Mouse (Mus musculus) urinary bladder, postnatal 25 days (tissue): ENCODE measurements around the gene Kcng4.

ENCODE experiments used
- DNase-seq: peaks from one replicate; pipeline ENCODE4 v3.0.0; 2022; ENCODE audit warnings: low spot score

Kcng4 gene

GRCm38 (mm10) chr8:119615096-119615495 lies 20.4 kb downstream of the Kcng4 start:
- no peak for DNase-seq

DNA sequence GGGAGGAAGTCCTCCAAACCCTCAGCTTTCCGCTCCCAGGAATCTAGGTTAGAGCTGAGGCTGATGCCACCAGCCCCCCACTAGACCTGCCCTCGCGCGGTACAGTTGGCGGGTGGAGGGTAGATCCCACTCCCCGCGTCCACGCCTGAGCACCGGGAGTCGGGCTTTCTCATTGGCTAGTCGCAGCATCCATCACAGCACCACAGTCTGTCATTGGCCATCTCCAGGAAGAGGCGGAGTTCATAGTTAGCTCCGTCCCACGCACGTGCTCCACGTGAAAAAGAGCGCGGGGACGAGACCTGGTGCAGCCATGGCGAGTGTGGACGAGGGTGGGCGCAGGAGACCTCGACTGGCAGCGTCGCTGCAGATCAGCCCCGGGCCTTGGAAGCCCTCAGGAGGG lies 23.0 kb downstream of the Kcng4 start, which contains the start of gene Adad2:
Adad2 (plus strand) TSS at position 277 of the 400 bp plus-strand sequence.
- DNase-seq: no peak

DNA sequence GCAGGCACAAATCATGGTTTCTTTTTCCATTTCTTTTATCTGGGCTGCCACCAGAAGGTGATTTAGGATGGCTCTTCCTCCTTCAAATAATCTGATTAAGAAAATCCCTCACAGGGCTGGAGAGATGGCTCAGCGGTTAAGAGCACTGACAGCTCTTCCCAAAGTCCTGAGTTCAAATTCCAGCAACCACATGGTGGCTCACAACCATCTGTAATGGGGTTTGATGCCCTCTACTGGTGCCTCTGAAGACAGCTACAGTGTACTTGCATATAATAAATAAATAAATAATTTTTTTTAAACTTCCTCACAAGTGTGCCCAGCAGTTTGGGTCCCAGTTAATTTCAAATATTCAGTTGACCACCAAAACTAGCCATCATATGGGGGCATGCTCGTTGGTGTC lies 29.3 kb downstream of the Kcng4 start:
- no peak for DNase-seq

- peak; percentile 95 for DNase-seq
Measured at GRCm38 (mm10) chr8:119604996-119605395, 30.5 kb downstream of the Kcng4 start, which contains the start of gene Taf1c. Gene Taf1c (minus strand): TSS chr8:119605222.

DNA sequence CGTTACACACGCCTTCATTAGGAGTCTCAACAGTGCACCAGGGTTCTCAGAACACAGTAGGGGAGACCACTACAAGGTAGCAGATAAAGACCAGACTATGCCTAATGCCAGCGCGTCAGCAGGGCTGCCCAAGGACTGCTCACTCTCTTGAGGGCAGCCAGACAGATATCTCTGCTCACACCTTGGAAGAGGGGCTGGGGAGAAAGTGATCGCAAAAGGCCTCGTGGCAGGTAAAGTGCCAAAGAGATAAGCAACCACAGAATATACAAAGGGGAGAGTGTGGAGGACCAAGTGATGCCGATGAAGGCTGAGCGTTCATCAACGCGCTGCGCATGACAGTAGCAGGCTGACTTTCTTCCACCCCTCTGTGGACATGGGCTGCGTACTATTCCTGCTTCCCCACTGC lies 31.1 kb downstream of the Kcng4 start:
- DNase-seq: no peak

- no peak for DNase-seq
Measured at GRCm38 (mm10) chr8:119603771-119604170, 31.7 kb downstream of the Kcng4 start.

DNA sequence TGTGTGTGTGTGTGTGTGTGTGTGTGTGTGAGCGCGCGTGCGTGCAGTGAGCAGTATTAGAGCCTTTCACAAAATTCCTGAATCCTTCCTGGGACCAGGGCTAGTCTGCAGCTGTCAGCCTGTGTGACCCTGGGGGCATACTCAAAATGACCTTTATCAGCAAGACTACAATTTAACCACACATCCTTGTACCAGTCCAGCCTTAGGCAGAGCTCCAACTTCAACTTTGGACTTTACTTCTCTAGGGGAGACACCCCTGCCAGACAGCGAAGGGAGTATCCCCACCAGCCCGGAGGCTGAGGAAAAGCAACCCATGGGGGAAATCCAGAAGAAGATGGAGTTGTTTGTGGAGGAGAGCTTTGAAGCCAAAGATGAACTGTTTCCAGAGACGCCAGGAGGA lies 44.0 kb downstream of the Kcng4 start:
- no peak for DNase-seq

DNA sequence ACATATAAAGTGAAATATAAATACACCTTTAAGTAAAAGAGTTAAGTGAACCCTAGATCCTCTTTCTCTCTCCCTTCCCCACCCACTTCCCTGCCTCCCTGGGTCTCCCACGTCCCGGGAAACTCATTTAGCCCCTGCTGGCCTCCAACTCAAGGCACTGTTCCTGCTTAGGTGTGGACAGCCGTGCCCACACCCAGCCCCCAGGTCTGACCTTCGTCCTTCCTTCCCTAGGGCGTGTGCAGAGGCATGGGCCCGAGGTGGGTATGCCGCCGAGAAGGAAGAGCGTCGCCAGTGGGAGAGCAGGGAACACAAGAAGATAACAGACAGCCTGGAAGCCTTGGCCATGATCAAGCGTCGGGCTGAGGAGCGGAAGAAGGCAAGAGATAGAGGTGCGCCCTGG lies 45.1 kb downstream of the Kcng4 start:
- DNase-seq: no peak

DNA sequence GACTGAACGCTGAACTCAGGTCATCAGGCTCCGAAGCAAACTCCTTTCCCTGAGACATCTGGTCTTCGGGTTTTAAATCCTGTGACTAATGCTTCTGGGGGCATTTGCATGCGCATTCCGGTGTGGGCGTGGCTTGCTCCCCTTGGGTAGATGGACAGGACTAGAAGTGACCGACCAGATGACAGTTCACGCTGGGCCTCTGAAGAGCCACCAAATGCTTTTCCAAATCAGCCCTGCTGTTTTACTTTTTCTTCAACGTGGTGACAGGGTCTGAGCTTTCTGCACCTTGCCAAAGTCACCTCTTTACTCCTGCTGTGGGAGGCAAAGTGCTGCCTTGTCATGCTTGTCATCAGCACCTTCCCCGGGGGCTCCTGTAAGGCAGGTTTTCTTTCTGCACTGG lies 46.6 kb downstream of the Kcng4 start:
- DNase-seq: no peak

- no peak for DNase-seq
Measured at GRCm38 (mm10) chr8:119588321-119588720, 47.2 kb downstream of the Kcng4 start.

DNA sequence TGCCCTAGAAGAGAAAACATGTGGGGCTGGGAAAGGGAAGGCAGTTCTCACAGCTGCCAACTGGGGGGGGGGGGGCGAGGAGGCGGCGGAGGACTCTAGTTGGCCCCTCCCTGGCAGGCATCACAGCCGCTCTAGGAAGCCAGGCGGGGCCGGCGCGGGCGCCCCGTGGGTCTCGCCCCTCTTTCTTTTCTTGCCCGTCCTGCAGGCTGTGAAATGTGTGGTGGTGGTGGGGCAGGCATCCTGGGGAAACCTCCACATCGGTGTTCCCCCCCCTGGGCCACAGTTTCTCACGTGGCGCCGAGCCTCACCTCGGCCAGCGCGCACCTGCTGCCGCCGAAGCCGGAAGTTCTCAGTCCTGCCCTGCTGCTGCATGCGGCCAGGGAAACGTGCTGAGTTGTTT lies 49.6 kb downstream of the Kcng4 start:
- no peak for DNase-seq

DNA sequence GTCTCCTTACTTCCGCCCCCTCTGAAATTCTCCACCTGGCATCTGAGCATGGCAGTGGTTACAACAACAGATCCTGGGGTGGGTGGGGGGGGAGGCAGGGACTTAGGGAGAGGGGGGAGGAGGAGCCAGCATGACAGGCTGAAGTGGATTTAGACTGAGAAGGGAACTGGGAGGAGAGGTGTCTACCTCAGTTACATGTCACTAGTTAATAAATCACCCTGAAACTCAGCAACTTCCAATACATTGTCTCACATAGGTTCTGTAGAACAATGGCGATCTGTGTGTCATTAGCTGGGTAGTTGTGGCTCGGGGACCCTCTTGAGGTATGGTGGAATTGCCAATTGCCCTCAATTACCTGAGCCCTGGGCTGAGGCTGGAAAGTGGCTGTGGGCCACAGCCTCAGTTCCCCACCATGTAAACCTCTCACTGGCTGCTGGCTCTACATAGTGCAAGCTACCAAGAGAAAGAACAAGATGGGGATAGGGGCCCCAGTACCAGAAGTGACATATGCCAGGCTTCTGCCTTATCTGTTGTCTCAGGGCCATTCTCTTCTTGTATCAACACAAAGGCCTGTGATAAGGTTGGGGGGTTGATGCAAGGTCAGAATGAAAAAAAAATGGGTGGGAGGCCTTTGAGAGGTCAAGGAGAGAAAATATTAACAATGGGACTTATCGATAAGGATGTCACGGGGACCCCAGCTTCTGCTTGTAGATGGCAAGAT lies 54.9 kb downstream of the Kcng4 start:
- DNase-seq: no peak

DNA sequence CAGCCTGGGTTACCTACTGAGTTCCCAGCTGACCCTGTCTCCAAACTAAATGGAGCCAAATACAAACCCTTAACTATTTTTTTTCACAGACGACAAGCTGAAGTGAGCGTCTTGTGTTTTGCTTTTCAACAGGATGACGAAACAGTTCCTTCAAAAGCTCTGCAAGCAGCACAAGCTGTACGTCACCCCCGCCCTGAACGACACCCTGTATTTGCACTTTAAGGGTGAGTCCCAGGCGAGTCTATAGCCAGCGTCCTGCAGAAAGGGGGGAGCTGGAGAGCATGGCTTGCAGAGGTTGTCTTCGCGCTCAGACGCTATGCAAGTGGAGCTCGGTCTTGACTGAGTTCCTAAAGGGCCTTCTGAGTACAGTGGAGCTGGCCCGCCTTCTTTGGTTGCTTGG lies 56.4 kb downstream of the Kcng4 start:
- no peak for DNase-seq

DNA sequence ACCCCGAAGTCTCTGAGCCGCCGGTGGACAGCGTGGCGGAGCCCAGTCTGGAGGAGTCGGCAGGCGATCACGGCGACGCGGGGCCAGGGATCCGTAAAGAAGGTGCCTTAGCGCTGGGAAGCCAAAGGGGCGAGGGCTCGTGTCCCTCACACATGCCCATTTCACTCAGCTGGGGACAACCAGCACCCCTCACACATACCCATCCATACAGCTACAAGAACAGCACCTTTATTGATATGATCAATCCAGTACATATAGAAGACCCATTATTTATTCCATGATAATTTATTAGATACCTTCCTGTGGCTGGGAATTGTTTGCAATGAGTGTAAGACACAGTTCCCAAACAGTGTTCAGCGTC lies 60.1 kb downstream of the Kcng4 start:
- DNase-seq: no peak

DNA sequence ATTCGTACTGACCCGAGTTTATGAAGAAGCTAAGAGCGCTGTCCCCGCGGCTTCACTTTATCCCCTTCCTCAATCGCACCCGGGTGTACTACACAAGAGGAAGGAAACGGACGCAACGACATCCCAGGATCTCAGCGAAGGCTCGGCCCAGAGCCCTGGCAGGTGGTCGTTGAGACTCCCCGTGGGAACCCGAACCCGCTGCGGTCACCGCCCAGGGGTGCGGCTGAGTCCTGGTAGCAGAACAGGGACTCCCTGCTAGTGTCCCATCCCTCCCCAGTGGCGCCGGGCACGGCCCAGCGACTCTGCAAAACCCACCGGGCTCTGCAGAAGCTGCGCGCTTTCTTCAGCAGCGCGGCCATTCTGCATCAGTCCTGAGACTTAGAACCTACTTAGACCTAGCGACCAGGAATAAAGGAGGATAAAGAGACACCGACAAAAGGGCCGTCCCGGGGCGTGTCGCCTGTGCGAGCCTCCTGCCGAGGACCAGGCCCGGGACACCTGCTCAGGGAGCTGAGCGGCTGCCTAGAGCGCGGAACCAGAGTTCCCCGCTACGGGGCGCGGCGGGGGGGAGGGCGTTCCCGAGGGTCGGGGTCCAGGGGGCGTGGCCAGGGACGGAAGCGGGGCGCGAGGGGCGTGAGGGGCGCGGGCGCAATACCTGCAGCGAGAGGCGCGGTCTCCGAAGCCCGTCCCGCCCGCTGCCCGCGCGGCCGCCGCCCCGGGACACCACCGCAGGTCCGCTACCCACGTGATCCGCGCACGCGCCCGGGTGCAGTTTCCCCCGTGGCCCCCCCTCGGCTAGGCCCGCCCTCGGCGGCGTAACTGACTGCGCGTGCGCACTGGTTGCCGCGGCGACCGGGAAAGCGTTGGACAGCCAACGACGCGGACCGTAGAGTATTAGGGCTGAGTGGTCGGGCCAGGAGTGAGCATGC lies 60.8 kb downstream of the Kcng4 start, which contains the start of the genes Hsdl1 and Dnaaf1:
Hsdl1 (minus strand) TSS at position 747 of the 929 bp plus-strand sequence.
Dnaaf1 (plus strand) TSS at position 799 of the 929 bp plus-strand sequence.
- DNase-seq: peak; percentile 99
